Comparison of ENCODE assay signal across 13 mouse cellular contexts in genomic region chr10:90897894-90898293, GRCm38 (mm10).
"Had no signal": no experiment of that assay in that cellular context is flagged by ENCODE, and none has a peak within 500 bp of the region (broad histone marks: within the 10 kb centered on the region; RNA-seq: fewer than 3 reads in every experiment).

No protein-coding gene starts in this region.

- H3K27me3 ChIP-seq: limb, embryonic 12.5 days; liver, embryonic 13.5 days; lung, embryonic 15.5 days; midbrain, embryonic 13.5 days; neural tube, embryonic 15.5 days had no signal

- H3K4me1 ChIP-seq: limb, embryonic 12.5 days; liver, embryonic 13.5 days; lung, embryonic 15.5 days; midbrain, embryonic 13.5 days; neural tube, embryonic 15.5 days had no signal

- H3K9me3 ChIP-seq: limb, embryonic 12.5 days; liver, embryonic 13.5 days; lung, embryonic 15.5 days; midbrain, embryonic 13.5 days; neural tube, embryonic 15.5 days had no signal

- H3K4me3 ChIP-seq: limb, embryonic 12.5 days; liver, embryonic 13.5 days; lung, embryonic 15.5 days; midbrain, embryonic 13.5 days; myocyte; neural tube, embryonic 15.5 days had no signal

- H3K36me3 ChIP-seq: limb, embryonic 12.5 days; liver, embryonic 13.5 days; lung, embryonic 15.5 days; midbrain, embryonic 13.5 days had no signal

- DNase-seq: kidney, adult 18-20 months; kidney, postnatal 25 days; liver; liver, embryonic 13.5 days; liver, postnatal 0 days; thymus, adult 18-20 months; thymus, postnatal 14 days had no signal

- H3K27ac ChIP-seq: limb, embryonic 12.5 days; liver, embryonic 13.5 days; lung, embryonic 15.5 days; midbrain, embryonic 13.5 days; neural tube, embryonic 15.5 days; stomach, postnatal 0 days had no signal

- H3K4me2 ChIP-seq: limb, embryonic 12.5 days; liver, embryonic 13.5 days; lung, embryonic 15.5 days; midbrain, embryonic 13.5 days; neural tube, embryonic 15.5 days had no signal

- H3K9ac ChIP-seq: limb, embryonic 12.5 days; liver, embryonic 13.5 days; liver, postnatal 0 days; lung, embryonic 15.5 days; midbrain, embryonic 13.5 days; neural tube, embryonic 15.5 days had no signal

- ATAC-seq: liver, postnatal 0 days; midbrain, embryonic 13.5 days had no signal
